Mouse (Mus musculus): ENCODE measurements at regions not wholly inside any gene's neighbourhood (a gene's known extent, or its start where the extent isn't known, plus 50 kb on each side); places are given as distances from the start of the nearest gene placed in this dataset.

GRCm38 (mm10) chr13:34800906-34801305 is 66.3 kb downstream of the Fam50b start:
- no peak for DNase-seq (ENCODE audit: low read depth, low spot score)

DNA sequence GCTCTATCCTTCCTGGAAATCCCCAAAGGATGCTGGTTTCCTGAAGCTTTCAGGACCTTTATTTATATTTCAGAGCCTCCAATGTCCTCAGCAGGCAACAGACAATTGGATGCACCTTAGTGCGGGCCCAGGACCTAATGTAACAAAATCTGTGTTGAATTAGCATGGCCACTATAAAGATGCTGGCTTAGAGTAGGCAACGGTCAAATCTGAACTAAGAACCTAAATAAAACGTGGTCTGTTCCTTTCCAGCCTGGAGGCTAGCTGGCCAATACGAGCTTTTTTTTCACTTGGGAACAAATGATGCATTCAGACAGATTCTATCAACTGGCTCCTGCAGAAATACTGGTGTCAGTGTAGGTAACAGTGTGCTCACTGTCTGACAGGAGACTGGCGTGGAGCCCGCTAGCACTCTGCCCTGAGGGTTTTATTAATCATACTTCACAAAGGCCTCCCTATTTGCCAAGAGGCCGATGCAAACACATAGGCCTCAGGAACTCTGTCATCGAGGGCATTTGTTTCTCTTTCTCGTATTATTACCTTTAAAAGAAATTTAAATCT is 68.5 kb upstream of the Prpf4b start:
- no peak for DNase-seq (ENCODE audit: low read depth, low spot score)

DNA sequence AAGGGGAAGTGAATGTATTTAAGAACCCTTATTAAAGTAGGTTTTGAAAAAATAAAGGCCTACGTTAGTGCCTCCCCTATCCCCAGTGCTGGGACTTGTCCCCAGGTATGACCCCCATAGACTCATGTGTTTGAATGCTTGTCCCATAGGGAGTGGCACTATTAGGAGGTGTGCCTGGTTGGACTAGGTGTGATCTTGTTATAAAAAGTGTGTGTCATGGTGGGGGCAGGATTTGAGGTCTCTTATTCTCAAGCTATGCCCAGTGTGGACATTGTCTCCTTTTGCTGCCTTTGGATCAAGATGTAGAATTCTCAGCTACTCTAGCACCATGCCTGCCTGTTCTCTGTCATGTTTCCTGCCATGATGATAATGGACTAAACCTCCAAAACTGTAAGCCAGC is 65.6 kb upstream of the Prpf4b start:
- DNase-seq (ENCODE audit: low read depth, low spot score) = no peak

- peak; percentile 58 for DNase-seq (ENCODE audit: low read depth, low spot score)
Measured at GRCm38 (mm10) chr13:34814161-34815056, 60.7 kb upstream of the Prpf4b start.

- DNase-seq (ENCODE audit: low read depth, low spot score) = no peak
Measured at GRCm38 (mm10) chr13:34815057-34815410, 60.1 kb upstream of the Prpf4b start.

DNA sequence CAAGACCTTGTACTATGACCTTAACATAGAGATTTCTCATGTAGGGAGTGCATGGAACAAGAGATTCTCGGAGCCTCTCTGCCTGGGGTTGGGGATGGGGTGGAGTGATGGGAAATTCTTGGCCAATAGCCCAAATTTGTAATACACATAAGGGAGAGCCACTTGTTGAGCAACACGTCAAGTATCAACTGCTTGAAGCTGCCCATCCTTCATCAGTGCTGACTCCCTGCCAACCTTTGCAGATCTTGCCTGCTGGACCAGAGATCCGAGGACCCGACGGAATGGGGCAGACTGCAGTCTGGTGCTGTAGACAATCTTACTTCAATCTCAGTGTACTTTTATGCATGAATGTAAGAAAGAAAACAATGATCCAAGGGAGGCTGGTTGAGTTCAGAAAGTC is 56.9 kb upstream of the Prpf4b start:
- no peak for DNase-seq (ENCODE audit: low read depth, low spot score)

DNA sequence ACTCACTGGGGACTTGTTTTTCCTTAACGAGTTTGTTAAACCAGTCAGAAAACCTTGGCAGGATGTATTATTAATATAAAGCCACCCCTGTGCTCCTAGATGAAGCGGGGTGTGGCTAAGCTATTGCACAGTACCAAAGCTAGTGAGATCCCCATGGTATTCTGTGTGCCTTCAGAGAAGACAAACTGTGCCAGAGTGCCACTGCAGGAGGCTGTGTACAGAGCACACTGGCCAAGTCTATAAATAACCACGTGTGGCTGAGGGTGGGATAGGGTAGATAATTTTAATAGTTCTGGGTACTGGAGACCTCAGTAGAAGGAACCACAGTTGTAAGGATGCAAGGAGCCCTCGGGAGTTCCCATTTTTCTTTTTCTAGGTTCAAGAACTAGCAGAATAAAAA is 54.7 kb upstream of the Prpf4b start:
- no peak for DNase-seq (ENCODE audit: low read depth, low spot score)

GRCm38 (mm10) chr13:34821946-34822345 is 53.2 kb upstream of the Prpf4b start:
- DNase-seq (ENCODE audit: low read depth, low spot score) = no peak

DNA sequence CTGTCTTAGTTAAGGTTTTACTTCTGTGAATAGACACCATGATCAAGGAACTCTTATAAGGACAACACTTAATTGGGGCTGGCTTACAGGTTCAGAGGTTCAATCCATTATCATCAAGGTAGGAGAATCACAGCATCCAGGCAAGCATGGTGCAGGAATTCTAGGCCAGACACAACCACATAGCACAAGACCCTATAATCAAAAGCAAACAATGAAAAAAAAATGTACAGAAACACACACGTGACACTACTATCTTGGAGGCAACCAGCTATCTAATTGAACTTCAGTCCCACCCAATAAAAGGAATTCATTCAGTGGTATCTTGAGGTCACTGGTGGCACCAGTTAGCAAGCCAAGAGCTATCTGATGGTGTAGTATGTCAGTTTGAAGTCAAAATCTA is 50.9 kb upstream of the Prpf4b start:
- no peak for DNase-seq (ENCODE audit: low read depth, low spot score)

All from brain, embryonic 18.5 days (tissue).